Mouse (Mus musculus) right cerebral cortex, adult 18-20 months (tissue): Measurements from ENCODE around the gene 1700056E22Rik.
A peak's percentile ranks its signal among the peaks of the same experiment; 100 is the strongest.

Experiments
- DNase-seq: peaks from one replicate; pipeline ENCODE4 v3.0.0; 2022; ENCODE audit warnings: mixed read lengths

Gene 1700056E22Rik

GRCm38 (mm10) chr1:184051286-184051685 lies 17.2 kb upstream of the 1700056E22Rik start:
- DNase-seq, result no peak

- DNase-seq, result no peak
Observed at GRCm38 (mm10) chr1:184048675-184049418, 14.7 kb upstream of the 1700056E22Rik start.

GRCm38 (mm10) chr1:184047818-184048217 lies 13.7 kb upstream of the 1700056E22Rik start:
- DNase-seq, result no peak

- DNase-seq, result no peak
Observed at GRCm38 (mm10) chr1:184046070-184046677, 12.1 kb upstream of the 1700056E22Rik start.

GRCm38 (mm10) chr1:184043391-184043790 lies 9.3 kb upstream of the 1700056E22Rik start:
- DNase-seq, result no peak

GRCm38 (mm10) chr1:184042745-184043144 lies 8.6 kb upstream of the 1700056E22Rik start:
- DNase-seq, result no peak

GRCm38 (mm10) chr1:184041778-184042573 lies 7.9 kb upstream of the 1700056E22Rik start:
- DNase-seq, result no peak

GRCm38 (mm10) chr1:184040906-184041305 lies 6.8 kb upstream of the 1700056E22Rik start:
- DNase-seq, result no peak

- DNase-seq, result no peak
Observed at GRCm38 (mm10) chr1:184040181-184040580, 6.1 kb upstream of the 1700056E22Rik start.

- no peak for DNase-seq
Observed at GRCm38 (mm10) chr1:184039301-184039700, 5.2 kb upstream of the 1700056E22Rik start.

GRCm38 (mm10) chr1:184037802-184038201 lies 3.7 kb upstream of the 1700056E22Rik start:
- no peak for DNase-seq

GRCm38 (mm10) chr1:184035346-184035903 lies 1.3 kb upstream of the 1700056E22Rik start:
- no peak for DNase-seq

GRCm38 (mm10) chr1:184034741-184035181 lies 660 bp upstream of the 1700056E22Rik start:
- peak; percentile 25 for DNase-seq

GRCm38 (mm10) chr1:184033390-184034010 lies 601 bp downstream of the 1700056E22Rik start:
- DNase-seq, result peak; percentile 61

- no peak for DNase-seq
Observed at GRCm38 (mm10) chr1:184032682-184033389, 1.3 kb downstream of the 1700056E22Rik start.

GRCm38 (mm10) chr1:184030070-184030802 lies 3.9 kb downstream of the 1700056E22Rik start:
- DNase-seq, result no peak

- no peak for DNase-seq
Observed at GRCm38 (mm10) chr1:184027039-184027438, 7.1 kb downstream of the 1700056E22Rik start.

GRCm38 (mm10) chr1:184025079-184025478 lies 9.0 kb downstream of the 1700056E22Rik start:
- no peak for DNase-seq

GRCm38 (mm10) chr1:184024631-184025030 lies 9.5 kb downstream of the 1700056E22Rik start:
- DNase-seq, result no peak

- DNase-seq, result no peak
Observed at GRCm38 (mm10) chr1:184023971-184024370, 10.1 kb downstream of the 1700056E22Rik start.

GRCm38 (mm10) chr1:184019722-184020107 lies 14.4 kb downstream of the 1700056E22Rik start:
- no peak for DNase-seq
